Mouse (Mus musculus): ENCODE data around the gene Pcsk5.

GRCm38 (mm10) chr19:17775097-17775496 lies 62.3 kb downstream of the Pcsk5 start:
- TF ChIP-seq POLR2A (IDR thresholded peaks at IDR 0.05; ENCODE audit: borderline replicate concordance, extremely low read depth, insufficient read depth, insufficient read length, poor library complexity, severe bottlenecking): no peak
- no peak for TF ChIP-seq CTCF (IDR thresholded peaks at IDR 0.05; ENCODE audit: borderline replicate concordance, extremely low read depth, insufficient read depth, insufficient read length)

All from brain, embryonic 14.5 days (tissue).